Mouse (Mus musculus): ENCODE results near the gene Sytl3.

DNA sequence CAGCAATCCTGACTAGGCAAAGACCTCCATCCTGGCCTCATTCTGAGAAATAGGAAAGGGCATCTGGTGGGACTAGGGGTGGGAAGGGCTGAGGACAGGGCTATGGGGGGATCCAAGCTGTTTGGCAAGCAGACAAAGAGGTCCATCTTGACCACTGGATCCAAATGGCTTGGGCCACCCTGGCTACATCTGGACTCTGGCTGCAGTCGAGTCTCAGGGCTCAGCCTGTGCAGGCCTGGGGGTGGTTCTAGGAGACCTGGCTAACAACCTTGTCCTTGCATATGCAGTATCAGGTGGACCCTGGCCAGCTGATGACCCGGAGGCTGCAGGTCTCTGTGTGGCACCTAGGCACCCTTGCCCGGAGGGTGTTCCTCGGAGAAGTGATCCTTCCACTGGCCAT, 73.8 kb downstream of the Sytl3 start:
- TF ChIP-seq CTCF (IDR thresholded peaks at IDR 0.05; ENCODE audit: control insufficient read depth, insufficient read depth, insufficient read length) (no peak), MAX (IDR thresholded peaks at IDR 0.05) (no peak), USF1 (IDR thresholded peaks at IDR 0.05; ENCODE audit: low read depth) (no peak), MYOD1 (IDR thresholded peaks at IDR 0.05; ENCODE audit: control insufficient read depth, insufficient read length, low read depth) (no peak), MYOG (IDR thresholded peaks at IDR 0.05; ENCODE audit: control insufficient read depth, extremely low read depth, insufficient read length) (no peak), FOSL1 (IDR thresholded peaks at IDR 0.05; ENCODE audit: insufficient read depth, low read length, poor library complexity, severe bottlenecking) (no peak)
